9 mouse cellular contexts compared by ENCODE assay signal in genomic region chr11:76253918-76254264, GRCm38 (mm10). TPM values are rescaled to one million over a fixed set of nuclear protein-coding genes. Genes with fewer than 3 reads are reported as not detected.
DNase-seq lines count a peak whose midpoint lies in the region; ATAC-seq and TF ChIP-seq lines count a peak whose summit lies in the region.
"Had no signal": no experiment of that assay in that cellular context is flagged by ENCODE, and none has a peak within 500 bp of the region (broad histone marks: within the 10 kb centered on the region; RNA-seq: fewer than 3 reads in every experiment).

No protein-coding gene starts in this region.

- H3K36me3 ChIP-seq in kidney, embryonic 16.5 days (ENCODE audit: insufficient read depth, low read length), result peaks cover 29% of the 10 kb centered on the region
- H3K36me3 ChIP-seq in hindbrain, embryonic 14.5 days (replicated peaks; ENCODE audit: control insufficient read depth, insufficient read depth), result peaks cover 33% of the 10 kb centered on the region
- peaks cover 31% of the 10 kb centered on the region for H3K36me3 ChIP-seq in neural tube, embryonic 12.5 days

- peaks cover 55% of the 10 kb centered on the region for H3K4me1 ChIP-seq in cerebellum, adult 2 months (ENCODE audit: control insufficient read depth, insufficient read depth, low read length)
- H3K4me1 ChIP-seq in kidney, embryonic 16.5 days (ENCODE audit: insufficient read depth, low read length), result peaks cover 14% of the 10 kb centered on the region; the same call in 1 of the 2 replicates
- H3K4me1 ChIP-seq in hindbrain, embryonic 14.5 days (replicated peaks; ENCODE audit: control insufficient read depth, insufficient read depth, low read length), result no peaks in the 10 kb centered on the region
- H3K4me1 ChIP-seq in neural tube, embryonic 12.5 days, result peaks cover 20% of the 10 kb centered on the region

- H3K4me2 ChIP-seq in kidney, embryonic 16.5 days (replicated peaks; ENCODE audit: low read depth, low read length), result no peak overlapping the region
- H3K4me2 ChIP-seq in hindbrain, embryonic 14.5 days (replicated peaks), result no peak overlapping the region
- no peak overlapping the region for H3K4me2 ChIP-seq in neural tube, embryonic 12.5 days (replicated peaks)

- DNase-seq in cerebellum, adult 2 months, result no peak
- no peak for DNase-seq in cerebellum, postnatal 4 days (ENCODE audit: low spot score in 2 of 2)
- DNase-seq in kidney, postnatal 4 days, result no peak
- no peak for DNase-seq in hindbrain, embryonic 14.5 days (ENCODE audit: low spot score)
- DNase-seq in layer of hippocampus, postnatal 25 days (ENCODE audit: extremely low spot score in 1 of 2, low spot score in 1 of 2), result no peak
- no peak for DNase-seq in left cerebral cortex, adult 8-10 months (ENCODE audit: low spot score in 2 of 2)

- 0 out of 2 replicates have a peak, but pooled peaks have one; percentile 33 for ATAC-seq in kidney, embryonic 16.5 days (ENCODE audit: low FRiP score, low TSS enrichment)
- ATAC-seq in hindbrain, embryonic 14.5 days (ENCODE audit: low FRiP score), result no peak
- ATAC-seq in neural tube, embryonic 12.5 days (ENCODE audit: low FRiP score, low read depth), result peak; percentile 59; the same call in 1 of the 2 replicates

- no peak for TF ChIP-seq CTCF in cerebellum, adult 2 months (IDR thresholded peaks at IDR 0.05; ENCODE audit: borderline replicate concordance, insufficient read depth, low read depth, low read length)

- H3K9ac ChIP-seq in kidney, embryonic 16.5 days (replicated peaks; ENCODE audit: low read length), result no peak overlapping the region
- no peak overlapping the region for H3K9ac ChIP-seq in hindbrain, embryonic 14.5 days
- H3K9ac ChIP-seq in neural tube, embryonic 12.5 days, result 0 out of 2 replicates have a peak overlapping the region, but pooled peaks have one; percentile 18

- H3K9me3 ChIP-seq in kidney, embryonic 16.5 days (ENCODE audit: low read length), result no peaks in the 10 kb centered on the region
- H3K9me3 ChIP-seq in hindbrain, embryonic 14.5 days (ENCODE audit: control insufficient read depth, low read length), result no peaks in the 10 kb centered on the region
- no peaks in the 10 kb centered on the region for H3K9me3 ChIP-seq in neural tube, embryonic 12.5 days

- WGBS in cerebellum, adult 2 months, result 57% methylated on average over 4 of the region's 4 CpGs
- 76% methylated on average over 4 of the region's 4 CpGs for WGBS in kidney, embryonic 16.5 days
- WGBS in hindbrain, embryonic 14.5 days, result 64% methylated on average over 4 of the region's 4 CpGs
- 57% methylated on average over 4 of the region's 4 CpGs for WGBS in neural tube, embryonic 12.5 days

- no peak overlapping the region for H3K4me3 ChIP-seq in cerebellum, adult 2 months (replicated peaks; ENCODE audit: insufficient read depth, low read depth, low read length)
- H3K4me3 ChIP-seq in kidney, embryonic 16.5 days (ENCODE audit: low read length), result no peak overlapping the region
- H3K4me3 ChIP-seq in hindbrain, embryonic 14.5 days (replicated peaks; ENCODE audit: low read length), result no peak overlapping the region
- no peak overlapping the region for H3K4me3 ChIP-seq in neural tube, embryonic 12.5 days

- no peak for TF ChIP-seq POLR2A in cerebellum, adult 2 months (IDR thresholded peaks at IDR 0.05; ENCODE audit: borderline replicate concordance, insufficient read depth, low read length)

- H3K27me3 ChIP-seq in cerebellum, adult 2 months (ENCODE audit: control insufficient read depth, insufficient read depth, low read length), result no peaks in the 10 kb centered on the region
- H3K27me3 ChIP-seq in kidney, embryonic 16.5 days (ENCODE audit: insufficient read depth, low read length), result no peaks in the 10 kb centered on the region
- H3K27me3 ChIP-seq in hindbrain, embryonic 14.5 days (ENCODE audit: control insufficient read depth, insufficient read depth, low read length), result no peaks in the 10 kb centered on the region
- no peaks in the 10 kb centered on the region for H3K27me3 ChIP-seq in neural tube, embryonic 12.5 days (replicated peaks)

- H3K27ac ChIP-seq in cerebellum, adult 2 months (ENCODE audit: insufficient read depth, low read length), result 0 out of 2 replicates have a peak overlapping the region, but pooled peaks have one; percentile 91
- no peak overlapping the region for H3K27ac ChIP-seq in kidney, embryonic 16.5 days (ENCODE audit: low read length)
- H3K27ac ChIP-seq in hindbrain, embryonic 14.5 days, result 0 out of 2 replicates have a peak overlapping the region, but pooled peaks have one; percentile 5
- no peak overlapping the region for H3K27ac ChIP-seq in neural tube, embryonic 12.5 days

RNA-seq across cellular contexts. Expression of gene Glod4, which starts 10.4 kb away (rescaled TPM):
- polyA plus RNA-seq in cerebellum, adult 2 months (2012; rRNA removed), result 39.3 and 44.9 TPM in 2 replicates
- polyA plus RNA-seq in kidney, embryonic 16.5 days (2015; fragmentation: Nextera tagmentation; extraction: Ambion mirVana), result 136 and 142 TPM in 2 replicates
- polyA plus RNA-seq in hindbrain, embryonic 14.5 days (2014; fragmentation: Nextera tagmentation; extraction: Ambion mirVana), result 127 TPM in 2 replicates
- polyA plus RNA-seq in neural tube, embryonic 12.5 days (2016; fragmentation: Nextera tagmentation; extraction: Ambion mirVana), result 111 TPM in 2 replicates
- total RNA-seq in layer of hippocampus, postnatal 25 days (2021), result 10 to 100 TPM; 51.0 to 57.8 TPM
- total RNA-seq in left cerebral cortex, adult 8-10 months (2022), result 10 to 100 TPM; 57.4 to 69.0 (median 60.8) TPM

RNA-seq across cellular contexts. Expression of gene Mrm3, which starts 10.4 kb away (rescaled TPM):
- polyA plus RNA-seq in cerebellum, adult 2 months (2012; rRNA removed), result 19.9 and 21.3 TPM in 2 replicates
- 28.7 and 29.1 TPM in 2 replicates for polyA plus RNA-seq in kidney, embryonic 16.5 days (2015; fragmentation: Nextera tagmentation; extraction: Ambion mirVana)
- polyA plus RNA-seq in hindbrain, embryonic 14.5 days (2014; fragmentation: Nextera tagmentation; extraction: Ambion mirVana), result 23.3 and 25.0 TPM in 2 replicates
- 17.1 and 18.7 TPM in 2 replicates for polyA plus RNA-seq in neural tube, embryonic 12.5 days (2016; fragmentation: Nextera tagmentation; extraction: Ambion mirVana)
- total RNA-seq in layer of hippocampus, postnatal 25 days (2021), result 10 to 100 TPM; 17.2 to 17.4 TPM
- total RNA-seq in left cerebral cortex, adult 8-10 months (2022), result 10 to 100 TPM; 12.5 to 19.1 (median 18.6) TPM

RNA-seq across cellular contexts. Expression of gene Gemin4, which starts 36.4 kb away (rescaled TPM):
- polyA plus RNA-seq in cerebellum, adult 2 months (2012; rRNA removed), result 7.9 and 8.5 TPM in 2 replicates
- polyA plus RNA-seq in kidney, embryonic 16.5 days (2015; fragmentation: Nextera tagmentation; extraction: Ambion mirVana), result 33.1 and 36.7 TPM in 2 replicates
- 13.9 and 19.7 TPM in 2 replicates for polyA plus RNA-seq in hindbrain, embryonic 14.5 days (2014; fragmentation: Nextera tagmentation; extraction: Ambion mirVana)
- 22.1 and 28.6 TPM in 2 replicates for polyA plus RNA-seq in neural tube, embryonic 12.5 days (2016; fragmentation: Nextera tagmentation; extraction: Ambion mirVana)
- total RNA-seq in layer of hippocampus, postnatal 25 days (2021), result 10 to 100 TPM in 1 of 2 experiments, 1 to 10 TPM in 1; 7.2 to 11.7 TPM
- 10 to 100 TPM in 1 of 4 experiments, 1 to 10 TPM in 3; 6.9 to 10.6 (median 9.2) TPM for total RNA-seq in left cerebral cortex, adult 8-10 months (2022)

RNA-seq across cellular contexts. Expression of gene Dbil5, which starts 36.5 kb away (rescaled TPM):
- 1.2 and 1.4 TPM in 2 replicates for polyA plus RNA-seq in cerebellum, adult 2 months (2012; rRNA removed)
- polyA plus RNA-seq in kidney, embryonic 16.5 days (2015; fragmentation: Nextera tagmentation; extraction: Ambion mirVana), result 1.2 and 1.7 TPM in 2 replicates
- polyA plus RNA-seq in hindbrain, embryonic 14.5 days (2014; fragmentation: Nextera tagmentation; extraction: Ambion mirVana), result 0.62 TPM in 1 of 2 replicates, not detected in the other
- polyA plus RNA-seq in neural tube, embryonic 12.5 days (2016; fragmentation: Nextera tagmentation; extraction: Ambion mirVana), result 0.75 and 1.2 TPM in 2 replicates
- total RNA-seq in layer of hippocampus, postnatal 25 days (2021), result 1 to 10 TPM; 1.2 to 1.4 TPM
- total RNA-seq in left cerebral cortex, adult 8-10 months (2022), result 1 to 10 TPM in 2 of 4 experiments, under 1 TPM in 2; 0.70 to 1.3 (median 1.1) TPM
- total RNA-seq: heart, postnatal 25 days had no signal

Comparison
In these comparisons a context has a peak if more than half of its experiments do, and no peak if none do; other contexts are left out.
1. H3K27ac ChIP-seq: peak in cerebellum, adult 2 months (single experiment) and hindbrain, embryonic 14.5 days (single experiment); none in kidney, embryonic 16.5 days (single experiment) and neural tube, embryonic 12.5 days (single experiment).